Mouse (Mus musculus) spleen, adult 10 weeks (tissue): ENCODE measurements around the gene Yeats4. TPM values are rescaled to one million over a fixed set of nuclear protein-coding genes. Genes with fewer than 3 reads are reported as not detected.

ENCODE experiments used
- polyA plus RNA-seq: library from polyadenylated mRNA; stranded (reverse); fragments of 350-450 nt; fragmentation: Illumina TruSeq; extraction: RNeasy Lipid Tissue Mini Kit (QIAGEN cat#74804); gene quantifications from one replicate; pipeline ENCODE4 v1.2.3, GENCODE M21; 2015; ENCODE audit warnings: low replicate concordance; ENCODE audit not compliant: insufficient read depth

Gene Yeats4
- polyA plus RNA-seq = 96.2 TPM

DNA sequence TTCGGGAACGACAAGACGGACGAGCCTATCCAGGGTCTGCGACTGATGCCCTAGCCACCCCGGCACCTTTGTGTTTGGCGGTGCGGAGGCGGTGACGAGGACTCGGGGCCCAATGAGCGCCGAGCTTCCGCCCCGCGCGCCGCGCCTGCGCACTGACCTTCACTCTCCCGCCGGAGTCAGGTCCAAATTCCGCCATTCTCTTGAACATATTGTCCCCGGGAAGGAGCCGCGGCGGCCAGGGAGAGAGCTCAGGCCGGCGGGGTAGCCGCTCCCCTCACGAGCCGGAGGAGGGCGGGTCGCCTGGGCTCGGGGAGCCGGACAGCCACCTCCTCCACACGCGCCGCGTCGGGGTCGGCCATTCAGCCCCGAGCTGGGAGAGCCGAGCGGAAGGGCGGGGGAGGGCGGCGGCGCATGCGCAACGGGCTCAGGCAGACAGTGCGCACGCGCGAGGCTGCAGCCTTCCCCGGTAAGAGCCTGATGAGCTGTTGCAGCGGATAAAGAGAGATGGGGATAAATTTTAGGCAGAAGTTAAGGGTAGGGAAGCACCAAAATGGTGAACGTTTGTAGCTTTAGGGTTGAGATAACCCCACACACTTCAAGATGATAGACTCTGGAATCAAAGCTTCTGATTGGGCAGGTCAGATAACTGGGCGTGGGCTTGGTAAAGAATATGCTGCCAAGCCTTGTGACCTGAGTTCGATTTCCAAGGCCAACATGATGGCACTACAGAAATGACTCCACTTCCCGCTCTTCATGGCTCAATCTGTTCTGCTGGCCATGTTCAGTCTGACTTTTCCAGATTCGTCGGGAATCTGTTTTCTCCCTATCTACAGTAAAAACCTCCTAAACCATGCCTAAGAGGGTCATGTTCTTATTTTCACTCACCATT lies at the start of gene Yeats4:
Gene Yeats4 (minus strand): TSS at position 406 of the 889 bp plus-strand sequence.

DNA sequence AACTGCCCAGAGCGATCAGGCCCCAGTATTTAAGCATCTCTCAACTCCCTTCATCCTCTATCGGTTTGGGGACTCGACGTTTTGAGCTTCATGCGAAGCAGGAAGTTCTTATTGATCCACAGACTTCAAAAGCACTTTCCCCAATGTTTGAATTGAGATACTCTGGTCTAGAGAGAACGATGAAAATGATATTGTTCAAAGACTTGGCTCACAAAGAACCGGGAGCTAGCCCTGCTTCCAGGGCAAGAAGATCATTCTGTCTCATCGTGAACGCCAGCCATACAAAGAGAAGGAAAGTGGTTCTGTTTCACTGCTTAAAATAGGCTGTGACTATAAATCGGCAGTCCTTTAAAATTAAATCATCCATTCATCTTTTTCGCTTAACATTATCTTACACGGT lies 14.3 kb upstream of the Yeats4 start, which contains the start of gene 9530003J23Rik:
Gene 9530003J23Rik (minus strand): TSS at position 101 of the 400 bp plus-strand sequence.

Other genes with a start within 250 kb of the Yeats4 start
- not detected for gene Best3, start 238.2 kb downstream of the Yeats4 start, polyA plus RNA-seq
- not detected for gene Lrrc10, start 179.2 kb downstream of the Yeats4 start, polyA plus RNA-seq
- 292 TPM for gene Cct2, start 160.7 kb downstream of the Yeats4 start, polyA plus RNA-seq
- gene Frs2, start 76.0 kb downstream of the Yeats4 start, polyA plus RNA-seq = 26.7 TPM
- not detected for gene 9530003J23Rik, start 14.2 kb upstream of the Yeats4 start, polyA plus RNA-seq
- gene Lyz2, start 57.8 kb upstream of the Yeats4 start, polyA plus RNA-seq = 3,787 TPM
- gene Lyz1, start 68.4 kb upstream of the Yeats4 start, polyA plus RNA-seq = 41.2 TPM
- gene Cpsf6, start 155.5 kb upstream of the Yeats4 start, polyA plus RNA-seq = 133 TPM